Mouse (Mus musculus) frontal cortex, postnatal 25 days (tissue): ENCODE measurements around the gene Flcn.
"Not testable (repeated sequence)": the region's sequence is repeated elsewhere in the genome, so short reads cannot be mapped to it uniquely, and the experiment has no call there.

ENCODE experiments used
- DNase-seq, 2 experiments: peaks; one replicate each; pipeline ENCODE4 v3.0.0; 2022; ENCODE audit warnings: low spot score in 2 of 2

Gene Flcn

GRCm38 (mm10) chr11:59809670-59810474, at the start of gene Flcn:
TSS of gene Flcn (minus strand) at chr11:59810016.
- peak; percentile 71 to 79 for DNase-seq

- no peak for DNase-seq
Measured at GRCm38 (mm10) chr11:59852865-59853264, 43.0 kb upstream of the Flcn start.

- peak; percentile 56 to 59 for DNase-seq
Measured at GRCm38 (mm10) chr11:59847891-59848884, 38.4 kb upstream of the Flcn start.

- no peak for DNase-seq
Measured at GRCm38 (mm10) chr11:59847131-59847530, 37.3 kb upstream of the Flcn start.

- DNase-seq, result no peak
Measured at GRCm38 (mm10) chr11:59846311-59846710, 36.5 kb upstream of the Flcn start.

- DNase-seq, result peak; percentile 83 to 90
Measured at GRCm38 (mm10) chr11:59839459-59840126, 29.8 kb upstream of the Flcn start, which contains the start of gene Cops3. TSS of gene Cops3 (minus strand) at chr11:59839838.

GRCm38 (mm10) chr11:59839008-59839458, 29.2 kb upstream of the Flcn start, which contains the start of gene Nt5m:
TSS of gene Nt5m (plus strand) at chr11:59839447.
- DNase-seq, result peak in 1 of 2 experiments; percentile 91

GRCm38 (mm10) chr11:59838426-59838825, 28.6 kb upstream of the Flcn start:
- DNase-seq, result no peak

GRCm38 (mm10) chr11:59837789-59838188, 28.0 kb upstream of the Flcn start:
- DNase-seq, result not testable (repeated sequence)

GRCm38 (mm10) chr11:59821625-59822024, 11.8 kb upstream of the Flcn start:
- DNase-seq, result no peak

- DNase-seq, result no peak
Measured at GRCm38 (mm10) chr11:59817916-59818315, 8.1 kb upstream of the Flcn start.

GRCm38 (mm10) chr11:59815482-59816065, 5.8 kb upstream of the Flcn start:
- DNase-seq, result no peak

- DNase-seq, result no peak
Measured at GRCm38 (mm10) chr11:59814936-59815335, 5.1 kb upstream of the Flcn start.

- DNase-seq, result no peak
Measured at GRCm38 (mm10) chr11:59814311-59814710, 4.5 kb upstream of the Flcn start.

- DNase-seq, result no peak
Measured at GRCm38 (mm10) chr11:59813276-59813675, 3.5 kb upstream of the Flcn start.

GRCm38 (mm10) chr11:59811211-59811610, 1.4 kb upstream of the Flcn start:
- DNase-seq, result no peak

GRCm38 (mm10) chr11:59810480-59811158, 803 bp upstream of the Flcn start:
- no peak for DNase-seq

GRCm38 (mm10) chr11:59809071-59809669, 646 bp downstream of the Flcn start:
- no peak for DNase-seq

GRCm38 (mm10) chr11:59808170-59808960, 1.5 kb downstream of the Flcn start:
- DNase-seq, result no peak
